Mouse (Mus musculus) embryonic facial prominence, embryonic 11.5 days (tissue): ENCODE measurements around the gene Gpr158. TPM values are rescaled to one million over a fixed set of nuclear protein-coding genes. Genes with fewer than 3 reads are reported as not detected.

Experiments
- ATAC-seq: fragments of 200-750 bp; cut with Nextera tagmentation; replicated peaks from 2 replicates; pipeline ENCODE4 v1.8.0; 2017; ENCODE audit warnings: low read depth; ENCODE audit not compliant: insufficient number of reproducible peaks, low FRiP score, low TSS enrichment
- DNase-seq: peaks from one replicate; pipeline ENCODE4 v3.0.0-alpha.2; 2015; ENCODE audit warnings: low spot score
- H3K27ac ChIP-seq: fragments of 300-500 bp; sonication (generic); replicated peaks from 2 replicates; pipeline ENCODE4 v1.5.1; 2014; ENCODE audit warnings: mild to moderate bottlenecking, low read depth, low read length, control low read depth
- H3K27me3 ChIP-seq: fragments of 300-500 bp; sonication (generic); 2 replicates; pipeline ENCODE4 v1.6.1; 2014; ENCODE audit warnings: mild to moderate bottlenecking, low read length, moderate library complexity, mixed read lengths; ENCODE audit not compliant: control insufficient read depth, insufficient read depth
- H3K36me3 ChIP-seq: fragments of 300-500 bp; sonication (generic); replicated peaks from 2 replicates; pipeline ENCODE4 v1.6.1; 2014; ENCODE audit warnings: low read depth, mild to moderate bottlenecking, low read length, moderate library complexity, mixed read lengths; ENCODE audit not compliant: control insufficient read depth, insufficient read depth
- H3K4me1 ChIP-seq: fragments of 300-500 bp; sonication (generic); 2 replicates; pipeline ENCODE4 v1.6.1; 2014; ENCODE audit warnings: low read length, mixed read lengths; ENCODE audit not compliant: control insufficient read depth, insufficient read depth
- H3K4me2 ChIP-seq: fragments of 300-500 bp; sonication (generic); 2 replicates; pipeline ENCODE4 v1.6.1; 2014; ENCODE audit warnings: low read depth, mild to moderate bottlenecking, control low read depth, low read length, moderate library complexity
- H3K4me3 ChIP-seq: fragments of 300-500 bp; sonication (generic); 2 replicates; pipeline ENCODE4 v1.5.1; 2014; ENCODE audit warnings: low read depth, low read length, control low read depth
- H3K9ac ChIP-seq: fragments of 300-500 bp; sonication (generic); replicated peaks from 2 replicates; pipeline ENCODE4 v1.6.1; 2014; ENCODE audit warnings: mild to moderate bottlenecking, control low read depth, low read length
- H3K9me3 ChIP-seq: fragments of 300-500 bp; sonication (generic); replicated peaks from 2 replicates; pipeline ENCODE4 v1.6.1; 2016; ENCODE audit warnings: mild to moderate bottlenecking, low read length, inconsistent platforms, mixed read lengths; ENCODE audit not compliant: control insufficient read depth
- WGBS: fragments of 180-500 bp; shearing (Covaris S2); extraction: QIAGEN DNeasy Blood & Tissue Kit; methylation state at CpG from one replicate; pipeline ENCODE4 v1.1.7; 2014; 5-methylcytosine and 5-hydroxymethylcytosine counted together
- polyA plus RNA-seq: library from polyadenylated mRNA; unstranded; fragments of >200 nt; fragmentation: Nextera tagmentation; extraction: Ambion mirVana; gene quantifications from 2 replicates; pipeline ENCODE4 v1.2.1, GENCODE M21; 2014

Gpr158 gene
- polyA plus RNA-seq, result 0.08 and 0.21 TPM in 2 replicates

GRCm38 (mm10) chr2:21367345-21368111 lies at the start of gene Gpr158:
Gene Gpr158, plus strand, starts transcription at chr2:21367542.
- H3K27ac ChIP-seq, result no peak within 1 kb of the TSS
- WGBS, result 2% methylated on average over 43 of the region's 43 CpGs
- H3K4me1 ChIP-seq, result no peaks in the 10 kb centered on the region
- DNase-seq, result peak; percentile 92
- peaks cover 14% of the 10 kb centered on the region for H3K27me3 ChIP-seq
- peak within 1 kb of the TSS; percentile 61 for H3K4me2 ChIP-seq
- peak within 1 kb of the TSS; percentile 36 for H3K4me3 ChIP-seq
- ATAC-seq, result peak; percentile 94
- no peak within 1 kb of the TSS for H3K9ac ChIP-seq
- no peaks in the 10 kb centered on the region for H3K9me3 ChIP-seq
- H3K36me3 ChIP-seq, result no peaks in the 10 kb centered on the region

- 85% methylated on average over 5 of the region's 5 CpGs for WGBS
These were observed 23.5 kb upstream of the Gpr158 start for GRCm38 (mm10) chr2:21343821-21344220.

GRCm38 (mm10) chr2:21368351-21369170 lies 1.2 kb downstream of the Gpr158 start:
- Histone ChIP-seq H3K9me3 (no peaks in the 10 kb centered on the region), H3K27ac (no peak overlapping the region), H3K36me3 (no peaks in the 10 kb centered on the region), H3K4me2 (no peak overlapping the region), H3K27me3 (peaks cover 14% of the 10 kb centered on the region), H3K4me1 (no peaks in the 10 kb centered on the region), H3K9ac (no peak overlapping the region), H3K4me3 (no peak overlapping the region)
- ATAC-seq (peak; percentile 50), DNase-seq (peak; percentile 59)
- 12% methylated on average over 44 of the region's 44 CpGs for WGBS

More at GRCm38 (mm10) chr2:21343821-21344220, 23.5 kb upstream of the Gpr158 start:
- no peaks in the 10 kb centered on the region for H3K9me3 ChIP-seq
- H3K27ac ChIP-seq, result no peak overlapping the region
- no peaks in the 10 kb centered on the region for H3K36me3 ChIP-seq
- no peak overlapping the region for H3K4me3 ChIP-seq
- H3K4me2 ChIP-seq, result no peak overlapping the region
- ATAC-seq (no peak), DNase-seq (no peak)
- no peak overlapping the region for H3K9ac ChIP-seq
- H3K4me1 ChIP-seq, result no peaks in the 10 kb centered on the region
- no peaks in the 10 kb centered on the region for H3K27me3 ChIP-seq

DNA sequence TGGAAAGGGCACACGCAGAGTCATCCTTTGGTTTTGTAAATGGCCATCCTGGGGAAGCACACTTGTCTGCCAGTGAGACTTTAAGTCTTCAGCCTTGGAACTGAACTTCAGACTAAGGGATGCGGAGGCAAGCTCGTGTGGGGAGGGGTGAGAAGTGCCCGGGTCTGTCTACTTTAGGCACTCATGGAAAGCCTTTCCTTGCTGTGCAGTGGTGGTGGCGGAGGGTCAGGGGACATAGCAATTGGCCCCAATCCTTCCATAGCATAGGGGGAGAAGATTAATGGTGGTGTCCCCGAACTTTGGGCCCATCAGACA lies 1.8 kb downstream of the Gpr158 start:
- Histone ChIP-seq H3K27ac (no peak overlapping the region), H3K9me3 (no peaks in the 10 kb centered on the region), H3K4me1 (no peaks in the 10 kb centered on the region), H3K27me3 (peaks cover 14% of the 10 kb centered on the region), H3K36me3 (no peaks in the 10 kb centered on the region), H3K9ac (no peak overlapping the region), H3K4me2 (no peak overlapping the region), H3K4me3 (no peak overlapping the region)
- ATAC-seq, result no peak
- 42% methylated on average over 6 of the region's 6 CpGs for WGBS
- DNase-seq, result no peak

DNA sequence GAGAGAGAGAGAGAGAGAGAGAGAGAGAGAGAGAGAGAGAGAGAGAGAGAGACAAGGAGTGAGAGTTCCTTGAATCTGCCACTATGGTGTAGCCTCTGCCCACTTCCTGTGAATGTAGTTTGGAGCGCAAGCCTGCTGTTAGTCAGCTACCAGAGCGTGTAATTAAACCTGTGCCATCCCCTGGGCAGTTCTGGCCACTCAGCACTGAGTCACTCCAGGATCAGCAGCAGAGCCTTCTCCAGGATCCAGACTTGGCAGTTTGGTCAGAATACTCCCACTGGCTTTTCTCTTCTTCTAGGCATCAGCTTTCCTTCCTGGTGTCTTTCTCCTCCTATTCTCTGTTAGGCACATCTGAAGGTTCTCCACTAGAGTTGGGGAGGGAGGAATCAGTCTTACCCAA lies 2.2 kb downstream of the Gpr158 start:
- H3K27me3 ChIP-seq, result peaks cover 14% of the 10 kb centered on the region
- no peak overlapping the region for H3K27ac ChIP-seq
- no peaks in the 10 kb centered on the region for H3K4me1 ChIP-seq
- WGBS, result 55% methylated on average over 2 of the region's 2 CpGs
- H3K4me2 ChIP-seq, result no peak overlapping the region
- no peak for DNase-seq
- no peaks in the 10 kb centered on the region for H3K9me3 ChIP-seq
- no peaks in the 10 kb centered on the region for H3K36me3 ChIP-seq
- H3K9ac ChIP-seq, result no peak overlapping the region
- H3K4me3 ChIP-seq, result no peak overlapping the region
- no peak for ATAC-seq

- 77% methylated on average over 2 of the region's 2 CpGs for WGBS
- H3K9ac ChIP-seq, result no peak overlapping the region
- ATAC-seq, result no peak
- H3K27me3 ChIP-seq, result no peaks in the 10 kb centered on the region
- no peaks in the 10 kb centered on the region for H3K9me3 ChIP-seq
- H3K4me3 ChIP-seq, result no peak overlapping the region
- H3K36me3 ChIP-seq, result no peaks in the 10 kb centered on the region
- no peaks in the 10 kb centered on the region for H3K4me1 ChIP-seq
- H3K4me2 ChIP-seq, result no peak overlapping the region
- DNase-seq, result no peak
- no peak overlapping the region for H3K27ac ChIP-seq
These were observed 12.2 kb downstream of the Gpr158 start for GRCm38 (mm10) chr2:21379516-21379915.

GRCm38 (mm10) chr2:21392727-21393126 lies 25.4 kb downstream of the Gpr158 start:
- 16% methylated on average over 2 of the region's 2 CpGs for WGBS
- H3K4me1 ChIP-seq, result no peaks in the 10 kb centered on the region
- H3K36me3 ChIP-seq, result no peaks in the 10 kb centered on the region
- H3K4me3 ChIP-seq, result no peak overlapping the region
- no peak for ATAC-seq
- no peak overlapping the region for H3K4me2 ChIP-seq
- H3K9me3 ChIP-seq, result no peaks in the 10 kb centered on the region
- DNase-seq, result no peak
- no peak overlapping the region for H3K27ac ChIP-seq
- H3K9ac ChIP-seq, result no peak overlapping the region
- no peaks in the 10 kb centered on the region for H3K27me3 ChIP-seq

- no peaks in the 10 kb centered on the region for H3K9me3 ChIP-seq
- no peaks in the 10 kb centered on the region for H3K4me1 ChIP-seq
- H3K27me3 ChIP-seq, result no peaks in the 10 kb centered on the region
- no peak overlapping the region for H3K4me2 ChIP-seq
- ATAC-seq, result no peak
- no peaks in the 10 kb centered on the region for H3K36me3 ChIP-seq
- no peak overlapping the region for H3K4me3 ChIP-seq
- no peak overlapping the region for H3K9ac ChIP-seq
- no peak for DNase-seq
- no peak overlapping the region for H3K27ac ChIP-seq
- 69% methylated on average over 12 of the region's 12 CpGs for WGBS
These were observed 30.0 kb downstream of the Gpr158 start for GRCm38 (mm10) chr2:21397347-21397746.
